Mouse (Mus musculus): ENCODE measurements at regions not wholly inside any gene's neighbourhood (a gene's known extent, or its start where the extent isn't known, plus 50 kb on each side); places are given as distances from the start of the nearest gene placed in this dataset.
A peak's percentile ranks its signal among the peaks of the same experiment; 100 is the strongest.

DNA sequence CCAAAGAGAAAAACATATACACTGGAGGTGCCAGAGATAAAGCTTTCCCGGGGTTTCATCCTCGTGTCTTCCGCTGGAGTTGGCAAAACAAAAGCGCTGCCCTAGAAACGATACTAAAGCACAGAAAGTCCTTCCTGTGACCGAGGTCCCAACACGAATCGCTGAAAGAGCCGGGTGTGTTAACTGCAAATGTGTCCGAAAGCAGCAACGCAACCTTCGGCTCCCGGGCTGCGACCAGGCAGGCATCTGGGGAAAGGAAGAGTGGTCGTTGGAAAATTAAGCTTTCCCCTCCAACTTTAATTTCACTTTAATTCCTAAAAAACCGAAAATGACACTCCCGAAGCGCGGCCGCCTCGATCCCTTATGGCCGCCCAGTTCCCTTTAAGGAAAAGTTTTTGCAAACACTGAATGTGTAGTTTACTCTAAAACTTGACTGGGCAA lies 262.5 kb upstream of the Nfe2l3 start:
- peak overlapping the region; percentile 95 for H3K27ac ChIP-seq (replicated peaks; ENCODE audit: low read depth, low read length)
- H3K4me1 ChIP-seq (ENCODE audit: control insufficient read depth, insufficient read depth, low read length), result peaks cover 32% of the 10 kb centered on the region

DNA sequence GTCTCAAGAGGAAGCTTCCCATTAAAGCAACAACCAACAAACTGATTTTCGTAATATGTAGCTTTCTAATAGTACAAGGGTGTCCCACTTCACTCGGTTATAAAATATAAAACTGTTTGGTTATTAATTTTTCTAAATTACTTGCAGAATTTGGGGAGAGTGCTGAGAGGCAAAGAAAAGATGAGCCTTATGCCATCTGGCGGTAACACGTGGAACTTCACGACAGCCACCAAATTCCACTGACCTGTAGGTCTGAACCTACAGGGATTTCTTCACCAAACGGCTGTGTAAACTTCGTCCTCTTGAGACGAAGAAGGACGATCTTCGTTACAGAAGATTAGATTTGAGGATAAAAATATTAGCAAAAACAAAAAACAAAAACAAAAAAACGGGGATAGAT lies 262.1 kb upstream of the Nfe2l3 start:
- H3K27ac ChIP-seq (replicated peaks; ENCODE audit: low read depth, low read length), result peak overlapping the region; percentile 95
- H3K9ac ChIP-seq (ENCODE audit: low read depth, low read length), result peak overlapping the region; percentile 70
- WGBS, result under 1% methylated on average over 11 of the region's 11 CpGs
- H3K4me3 ChIP-seq (ENCODE audit: low read depth, low read length), result peak overlapping the region; percentile 13
- peak; percentile 86 for DNase-seq (ENCODE audit: low spot score)
- no peaks in the 10 kb centered on the region for H3K9me3 ChIP-seq (ENCODE audit: control insufficient read depth, low read length)
- ATAC-seq (ENCODE audit: low read depth), result peak; percentile 26; the same call in 1 of the 2 replicates
- peak overlapping the region; percentile 51 for H3K4me2 ChIP-seq (ENCODE audit: low read depth, low read length)
- no peaks in the 10 kb centered on the region for H3K36me3 ChIP-seq (ENCODE audit: control insufficient read depth, insufficient read depth, low read length)
- peaks cover 32% of the 10 kb centered on the region for H3K4me1 ChIP-seq (ENCODE audit: control insufficient read depth, insufficient read depth, low read length)
- peaks cover 18% of the 10 kb centered on the region for H3K27me3 ChIP-seq (replicated peaks; ENCODE audit: control insufficient read depth, insufficient read depth, low read length)

More for the DNA sequence above, 262.5 kb upstream of the Nfe2l3 start:
- H3K36me3 ChIP-seq (ENCODE audit: control insufficient read depth, insufficient read depth, low read length), result no peaks in the 10 kb centered on the region
- peak overlapping the region; percentile 70 for H3K9ac ChIP-seq (ENCODE audit: low read depth, low read length)
- H3K27me3 ChIP-seq (replicated peaks; ENCODE audit: control insufficient read depth, insufficient read depth, low read length), result peaks cover 14% of the 10 kb centered on the region
- no peaks in the 10 kb centered on the region for H3K9me3 ChIP-seq (ENCODE audit: control insufficient read depth, low read length)
- ATAC-seq (ENCODE audit: low read depth) (no peak), DNase-seq (ENCODE audit: low spot score) (no peak)
- WGBS, result 2% methylated on average over 22 of the region's 22 CpGs
- H3K4me3 ChIP-seq (ENCODE audit: low read depth, low read length), result peak overlapping the region; percentile 13
- H3K4me2 ChIP-seq (ENCODE audit: low read depth, low read length), result peak overlapping the region; percentile 51

DNA sequence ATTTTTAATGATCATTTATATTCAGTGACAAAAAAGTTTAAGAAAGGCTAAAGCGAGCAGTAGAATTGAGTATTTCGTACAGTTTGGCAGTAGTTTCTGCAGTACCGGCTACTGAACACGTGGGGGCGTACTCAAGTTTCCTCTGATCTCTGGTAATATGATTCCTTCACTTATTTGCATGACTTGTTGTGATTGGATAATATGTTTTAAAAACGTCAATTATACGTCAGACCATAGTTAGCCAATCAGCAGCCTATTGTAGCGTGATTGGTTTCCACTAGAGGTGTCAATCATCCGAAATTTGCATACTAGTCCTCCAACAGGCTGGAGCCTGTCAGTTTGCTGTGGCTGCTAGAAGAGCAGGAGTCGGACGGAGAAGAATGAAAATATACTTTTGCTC lies 261.6 kb upstream of the Nfe2l3 start:
- peaks cover 30% of the 10 kb centered on the region for H3K4me1 ChIP-seq (ENCODE audit: control insufficient read depth, insufficient read depth, low read length)
- H3K27me3 ChIP-seq (replicated peaks; ENCODE audit: control insufficient read depth, insufficient read depth, low read length), result peaks cover 22% of the 10 kb centered on the region
- no peaks in the 10 kb centered on the region for H3K36me3 ChIP-seq (ENCODE audit: control insufficient read depth, insufficient read depth, low read length)
- no peak overlapping the region for H3K4me3 ChIP-seq (ENCODE audit: low read depth, low read length)
- peak; percentile 78 for ATAC-seq (ENCODE audit: low read depth)
- H3K9ac ChIP-seq (ENCODE audit: low read depth, low read length), result no peak overlapping the region
- peak; percentile 98 for DNase-seq (ENCODE audit: low spot score)
- H3K9me3 ChIP-seq (ENCODE audit: control insufficient read depth, low read length), result no peaks in the 10 kb centered on the region
- 0% methylated on average over 11 of the region's 11 CpGs for WGBS
- peak overlapping the region; percentile 95 for H3K27ac ChIP-seq (replicated peaks; ENCODE audit: low read depth, low read length)
- peak overlapping the region; percentile 51 for H3K4me2 ChIP-seq (ENCODE audit: low read depth, low read length)

DNA sequence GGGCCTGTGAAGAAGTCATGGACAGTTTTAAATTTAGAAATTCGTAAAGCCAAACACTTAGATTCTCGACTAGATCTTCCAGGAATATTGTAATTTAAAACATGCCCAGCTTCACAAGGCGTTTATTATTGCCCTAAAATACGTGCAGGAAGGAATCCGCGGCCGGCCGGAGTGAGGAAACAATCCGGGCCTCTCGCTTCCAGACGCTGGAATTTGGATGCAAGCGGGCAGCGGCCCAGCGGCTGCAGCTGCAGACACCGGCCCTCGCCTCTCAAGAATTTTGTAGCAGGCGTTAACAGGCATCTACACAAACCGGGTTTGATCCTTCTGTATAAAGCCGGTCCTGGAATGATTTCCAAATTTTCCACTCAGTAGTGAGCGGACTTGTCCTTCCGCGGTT lies 260.7 kb upstream of the Nfe2l3 start:
- Histone ChIP-seq H3K4me1 (ENCODE audit: control insufficient read depth, insufficient read depth, low read length) (peaks cover 30% of the 10 kb centered on the region), H3K27ac (replicated peaks; ENCODE audit: low read depth, low read length) (peak overlapping the region; percentile 94), H3K27me3 (replicated peaks; ENCODE audit: control insufficient read depth, insufficient read depth, low read length) (peaks cover 30% of the 10 kb centered on the region), H3K9me3 (ENCODE audit: control insufficient read depth, low read length) (no peaks in the 10 kb centered on the region), H3K4me3 (ENCODE audit: low read depth, low read length) (peak overlapping the region; percentile 34), H3K9ac (ENCODE audit: low read depth, low read length) (peak overlapping the region; percentile 63), H3K4me2 (ENCODE audit: low read depth, low read length) (peak overlapping the region; percentile 65), H3K36me3 (ENCODE audit: control insufficient read depth, insufficient read depth, low read length) (no peaks in the 10 kb centered on the region)
- ATAC-seq (ENCODE audit: low read depth) (no peak), DNase-seq (ENCODE audit: low spot score) (peak; percentile 92)
- WGBS, result 2% methylated on average over 22 of the region's 22 CpGs

DNA sequence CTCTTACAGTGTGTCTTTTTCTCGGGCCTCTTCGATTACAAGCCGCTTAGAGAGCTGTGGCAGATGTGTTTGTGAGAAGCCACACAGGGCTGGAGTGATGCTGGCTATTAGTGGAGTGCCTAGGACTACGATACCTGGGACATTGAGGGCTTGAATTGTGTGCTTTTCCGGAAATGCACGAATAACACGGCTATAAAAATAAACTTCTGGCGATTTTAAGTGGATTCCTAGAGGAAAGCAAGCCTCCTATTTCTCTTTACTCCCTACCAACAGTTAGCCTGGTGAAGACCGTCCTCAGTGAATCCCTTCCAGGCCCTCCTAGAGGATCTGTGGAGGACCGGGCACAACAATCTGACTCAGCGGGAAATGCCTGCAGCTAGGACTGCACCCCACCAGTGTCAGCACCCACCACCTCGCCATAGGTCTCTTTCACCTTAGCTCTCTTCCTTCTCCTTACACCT lies 260.1 kb upstream of the Nfe2l3 start:
- peaks cover 36% of the 10 kb centered on the region for H3K27me3 ChIP-seq (replicated peaks; ENCODE audit: control insufficient read depth, insufficient read depth, low read length)
- H3K4me3 ChIP-seq (ENCODE audit: low read depth, low read length), result peak overlapping the region; percentile 34
- H3K9ac ChIP-seq (ENCODE audit: low read depth, low read length), result peak overlapping the region; percentile 63
- WGBS, result 3% methylated on average over 12 of the region's 12 CpGs
- H3K27ac ChIP-seq (replicated peaks; ENCODE audit: low read depth, low read length), result peak overlapping the region; percentile 94
- peak overlapping the region; percentile 65 for H3K4me2 ChIP-seq (ENCODE audit: low read depth, low read length)
- peaks cover 30% of the 10 kb centered on the region for H3K4me1 ChIP-seq (ENCODE audit: control insufficient read depth, insufficient read depth, low read length)
- ATAC-seq (ENCODE audit: low read depth) (no peak), DNase-seq (ENCODE audit: low spot score) (no peak)
- no peaks in the 10 kb centered on the region for H3K36me3 ChIP-seq (ENCODE audit: control insufficient read depth, insufficient read depth, low read length)
- H3K9me3 ChIP-seq (ENCODE audit: control insufficient read depth, low read length), result no peaks in the 10 kb centered on the region

DNA sequence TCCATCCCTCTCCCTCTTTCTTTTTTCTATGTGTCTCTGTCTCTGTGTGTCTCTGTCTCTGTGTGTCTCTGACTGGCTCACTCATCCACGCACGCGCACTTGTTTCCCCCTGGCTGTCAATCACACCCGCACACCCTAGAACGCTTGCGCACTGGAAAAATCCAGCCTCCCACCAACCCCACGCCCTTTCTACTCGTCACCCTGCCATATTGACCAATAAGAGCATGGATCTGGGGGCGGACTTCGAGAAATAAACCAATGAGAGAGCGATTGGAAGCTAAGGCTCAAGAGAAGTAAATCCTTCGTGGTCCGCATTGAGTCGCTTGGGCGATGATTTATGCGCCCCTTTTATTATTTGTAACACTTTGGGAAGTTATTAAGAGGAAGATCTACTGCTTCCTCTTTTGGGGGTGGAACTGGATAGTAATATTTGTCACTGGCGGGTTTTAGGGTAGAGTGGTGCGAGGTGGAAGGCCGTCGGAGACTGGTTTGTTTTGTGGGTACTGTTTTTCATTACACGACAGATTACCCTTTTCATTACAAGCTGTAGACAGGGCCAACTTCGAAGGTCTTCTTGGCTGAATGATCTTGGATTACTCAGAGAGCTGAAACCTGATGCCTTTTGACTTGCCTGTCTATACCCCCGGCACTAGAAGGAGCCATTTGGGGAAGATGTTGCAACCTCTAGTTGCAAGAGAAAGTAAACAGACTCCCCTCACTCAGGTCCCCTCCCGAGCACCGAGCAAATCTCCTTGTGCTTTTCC lies 259.4 kb upstream of the Nfe2l3 start:
- peak overlapping the region; percentile 34 for H3K4me3 ChIP-seq (ENCODE audit: low read depth, low read length)
- H3K4me1 ChIP-seq (ENCODE audit: control insufficient read depth, insufficient read depth, low read length), result peaks cover 30% of the 10 kb centered on the region
- WGBS, result under 1% methylated on average over 25 of the region's 25 CpGs
- H3K27ac ChIP-seq (replicated peaks; ENCODE audit: low read depth, low read length), result peak overlapping the region; percentile 94
- H3K36me3 ChIP-seq (ENCODE audit: control insufficient read depth, insufficient read depth, low read length), result no peaks in the 10 kb centered on the region
- H3K9me3 ChIP-seq (ENCODE audit: control insufficient read depth, low read length), result no peaks in the 10 kb centered on the region
- peak; percentile 99 for DNase-seq (ENCODE audit: low spot score)
- ATAC-seq (ENCODE audit: low read depth), result peak; percentile 87
- H3K4me2 ChIP-seq (ENCODE audit: low read depth, low read length), result peak overlapping the region; percentile 65
- H3K9ac ChIP-seq (ENCODE audit: low read depth, low read length), result peak overlapping the region; percentile 63
- H3K27me3 ChIP-seq (replicated peaks; ENCODE audit: control insufficient read depth, insufficient read depth, low read length), result peaks cover 43% of the 10 kb centered on the region

DNA sequence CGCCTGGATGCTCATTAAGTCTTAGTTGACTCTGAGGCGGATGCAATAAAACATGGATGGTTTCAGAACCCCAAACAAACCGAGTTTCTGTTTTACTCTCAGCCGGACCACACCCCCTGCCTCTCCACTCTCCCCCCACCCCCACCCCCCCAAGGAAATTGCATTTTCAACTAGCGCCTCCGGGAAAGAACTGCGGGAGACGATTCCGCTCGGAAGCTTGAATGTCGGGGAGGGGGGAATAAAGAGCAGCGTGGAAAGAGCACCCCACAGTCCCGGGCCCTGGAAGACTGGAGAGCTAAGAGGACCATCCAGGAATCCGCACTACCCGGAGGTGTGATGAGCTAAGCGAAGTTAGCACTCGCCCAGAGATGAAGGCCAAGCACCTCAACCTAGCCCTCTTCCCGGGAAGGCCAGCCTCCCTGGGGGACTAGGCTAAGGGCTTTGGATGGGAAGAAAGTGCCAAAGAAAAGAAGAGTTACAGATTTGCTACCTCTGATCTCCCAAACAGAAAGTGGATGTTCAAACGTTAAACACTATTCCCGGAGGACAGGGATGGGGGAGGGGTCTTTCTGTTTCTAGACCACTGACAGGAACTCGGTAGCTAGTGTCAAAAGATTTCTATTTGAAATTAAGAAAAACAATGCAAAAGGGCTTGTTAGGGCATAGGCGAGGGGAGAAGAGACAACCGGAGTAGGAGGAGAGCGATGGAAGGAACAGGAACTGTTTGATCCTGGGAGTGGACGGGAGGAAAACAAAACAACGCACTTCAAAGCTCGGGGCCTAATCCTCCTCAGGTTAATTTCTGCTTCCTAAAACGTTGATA lies 258.6 kb upstream of the Nfe2l3 start:
- 3% methylated on average over 28 of the region's 28 CpGs for WGBS
- ATAC-seq (ENCODE audit: low read depth) (no peak), DNase-seq (ENCODE audit: low spot score) (no peak)
- Histone ChIP-seq H3K27ac (replicated peaks; ENCODE audit: low read depth, low read length) (peak overlapping the region; percentile 94), H3K9ac (ENCODE audit: low read depth, low read length) (peak overlapping the region; percentile 48), H3K4me3 (ENCODE audit: low read depth, low read length) (peak overlapping the region; percentile 33), H3K4me2 (ENCODE audit: low read depth, low read length) (peak overlapping the region; percentile 65), H3K4me1 (ENCODE audit: control insufficient read depth, insufficient read depth, low read length) (peaks cover 24% of the 10 kb centered on the region), H3K9me3 (ENCODE audit: control insufficient read depth, low read length) (no peaks in the 10 kb centered on the region), H3K36me3 (ENCODE audit: control insufficient read depth, insufficient read depth, low read length) (no peaks in the 10 kb centered on the region), H3K27me3 (replicated peaks; ENCODE audit: control insufficient read depth, insufficient read depth, low read length) (peaks cover 44% of the 10 kb centered on the region)

DNA sequence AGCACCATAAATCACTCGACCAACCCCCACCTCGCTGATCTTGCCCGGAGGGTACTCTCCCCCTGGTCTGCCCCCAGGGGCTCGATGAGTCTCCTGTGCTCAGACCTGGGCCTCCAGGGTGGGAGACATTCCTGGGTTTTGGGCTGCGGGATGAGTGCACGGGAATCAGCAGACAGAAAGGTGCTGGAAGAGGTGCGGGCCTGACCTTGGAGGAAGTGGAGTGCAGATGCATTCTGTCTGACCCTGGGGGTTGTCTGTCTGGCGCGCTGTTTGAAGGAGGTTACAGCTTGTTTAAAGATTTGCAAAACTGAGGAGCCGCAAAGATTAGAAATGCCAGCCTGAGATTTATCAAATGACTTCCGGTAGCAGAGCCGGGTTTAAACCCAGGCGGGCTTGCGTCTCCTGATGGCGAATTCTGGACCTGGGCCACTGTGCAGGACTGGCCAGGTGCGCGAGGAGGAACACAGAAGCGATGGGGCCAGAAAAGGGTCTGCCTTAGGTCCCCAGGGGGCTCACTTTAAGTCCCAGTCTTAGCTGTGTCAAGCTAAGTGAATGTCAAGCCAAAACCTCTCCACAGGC lies 257.9 kb upstream of the Nfe2l3 start:
- DNase-seq (ENCODE audit: low spot score) (no peak), ATAC-seq (ENCODE audit: low read depth) (no peak)
- no peaks in the 10 kb centered on the region for H3K36me3 ChIP-seq (ENCODE audit: control insufficient read depth, insufficient read depth, low read length)
- peak overlapping the region; percentile 94; the same call in 1 of the 2 replicates for H3K27ac ChIP-seq (replicated peaks; ENCODE audit: low read depth, low read length)
- no peaks in the 10 kb centered on the region for H3K9me3 ChIP-seq (ENCODE audit: control insufficient read depth, low read length)
- H3K27me3 ChIP-seq (replicated peaks; ENCODE audit: control insufficient read depth, insufficient read depth, low read length), result peaks cover 51% of the 10 kb centered on the region
- peak overlapping the region; percentile 30; the same call in 1 of the 2 replicates for H3K9ac ChIP-seq (ENCODE audit: low read depth, low read length)
- WGBS, result 12% methylated on average over 18 of the region's 18 CpGs
- H3K4me3 ChIP-seq (ENCODE audit: low read depth, low read length), result peak overlapping the region; percentile 33; the same call in 1 of the 2 replicates
- peak overlapping the region; percentile 65 for H3K4me2 ChIP-seq (ENCODE audit: low read depth, low read length)
- peaks cover 17% of the 10 kb centered on the region for H3K4me1 ChIP-seq (ENCODE audit: control insufficient read depth, insufficient read depth, low read length)
